Mouse (Mus musculus): ENCODE measurements around the gene Nrcam. TPM values are rescaled to one million over a fixed set of nuclear protein-coding genes. Genes with fewer than 3 reads are reported as not detected.

Nrcam gene
- polyA plus RNA-seq, 1 experiment: 0.32 TPM

DNA sequence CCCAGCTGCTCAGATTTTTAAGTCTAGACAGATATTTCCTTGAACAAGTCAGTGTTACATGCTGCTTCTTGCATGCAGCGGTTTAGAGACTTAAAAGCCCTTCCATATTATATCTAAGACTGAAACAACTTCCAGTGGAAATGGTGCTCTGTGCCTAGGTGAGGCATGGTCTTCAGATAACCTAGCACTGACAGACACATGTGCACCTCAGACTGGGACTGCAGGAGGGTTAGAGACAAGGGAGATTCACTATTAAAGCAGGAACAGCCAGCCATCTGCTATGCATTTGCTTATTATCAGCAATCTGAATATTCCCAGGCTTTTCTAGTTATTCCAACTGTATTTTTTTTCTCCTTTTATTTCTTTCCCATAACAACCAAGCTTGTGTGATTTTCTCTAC is 74.6 kb downstream of the Nrcam start:
- Histone ChIP-seq H3K27ac (ENCODE audit: control insufficient read depth, insufficient read depth, low read depth, low read length, poor library complexity) (no peak overlapping the region), H3K4me3 (replicated peaks; ENCODE audit: control insufficient read depth, low read depth, low read length) (no peak overlapping the region), H3K4me1 (ENCODE audit: control insufficient read depth, insufficient read depth, low read length) (no peaks in the 10 kb centered on the region)
- 74% methylated on average over 1 of the region's 1 CpGs for WGBS
- TF ChIP-seq POLR2A (IDR thresholded peaks at IDR 0.05; ENCODE audit: borderline replicate concordance, control insufficient read depth, low read depth, low read length) (no peak), CTCF (IDR thresholded peaks at IDR 0.05; ENCODE audit: control insufficient read depth, insufficient read depth, low read length) (no peak)

DNA sequence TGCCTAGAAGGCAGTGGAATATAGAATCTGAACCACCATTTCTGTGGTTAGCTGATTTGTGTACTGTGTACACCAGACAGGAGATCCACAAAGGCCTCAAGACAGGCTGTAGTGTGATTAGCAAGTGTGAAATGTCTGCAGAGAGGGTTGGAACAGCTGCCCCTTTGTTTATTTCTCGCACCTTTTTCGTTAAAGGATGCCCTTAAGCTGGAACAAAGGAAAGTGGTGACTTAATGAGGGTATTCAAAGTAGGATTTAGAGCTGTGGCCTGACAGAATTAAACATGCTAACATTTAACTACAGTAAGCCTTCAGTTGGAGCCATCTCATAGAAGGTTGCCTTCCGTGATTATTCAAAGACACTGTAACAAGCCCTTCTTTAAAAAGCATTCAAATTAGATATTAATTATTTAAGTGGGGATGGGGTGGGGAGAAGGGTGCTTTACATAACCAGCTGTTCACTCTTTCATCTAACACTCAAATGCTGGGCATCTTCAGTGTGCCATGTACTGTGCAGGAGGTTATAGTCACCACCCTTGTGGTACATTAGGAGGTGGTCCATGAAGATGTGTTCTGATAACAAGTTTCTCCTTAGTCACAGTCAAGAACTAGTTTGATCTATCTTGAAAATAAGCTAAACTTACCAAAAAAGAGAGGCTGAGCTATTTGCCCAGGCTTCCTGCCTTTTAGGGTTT is 75.2 kb downstream of the Nrcam start:
- TF ChIP-seq POLR2A (IDR thresholded peaks at IDR 0.05; ENCODE audit: borderline replicate concordance, control insufficient read depth, low read depth, low read length) (no peak), CTCF (IDR thresholded peaks at IDR 0.05; ENCODE audit: control insufficient read depth, insufficient read depth, low read length) (no peak)
- WGBS: 68% methylated on average over 3 of the region's 3 CpGs
- no peaks in the 10 kb centered on the region for H3K4me1 ChIP-seq (ENCODE audit: control insufficient read depth, insufficient read depth, low read length)
- H3K27ac ChIP-seq (ENCODE audit: control insufficient read depth, insufficient read depth, low read depth, low read length, poor library complexity): no peak overlapping the region
- H3K4me3 ChIP-seq (replicated peaks; ENCODE audit: control insufficient read depth, low read depth, low read length): no peak overlapping the region

- Histone ChIP-seq H3K4me1 (ENCODE audit: control insufficient read depth, insufficient read depth, low read length) (no peaks in the 10 kb centered on the region), H3K27ac (ENCODE audit: control insufficient read depth, insufficient read depth, low read depth, low read length, poor library complexity) (no peak overlapping the region), H3K4me3 (replicated peaks; ENCODE audit: control insufficient read depth, low read depth, low read length) (no peak overlapping the region)
- 78% methylated on average over 4 of the region's 4 CpGs for WGBS
- TF ChIP-seq CTCF (IDR thresholded peaks at IDR 0.05; ENCODE audit: control insufficient read depth, insufficient read depth, low read length) (no peak), POLR2A (IDR thresholded peaks at IDR 0.05; ENCODE audit: borderline replicate concordance, control insufficient read depth, low read depth, low read length) (no peak)
Observed at GRCm38 (mm10) chr12:44409786-44410185, 81.1 kb downstream of the Nrcam start.

DNA sequence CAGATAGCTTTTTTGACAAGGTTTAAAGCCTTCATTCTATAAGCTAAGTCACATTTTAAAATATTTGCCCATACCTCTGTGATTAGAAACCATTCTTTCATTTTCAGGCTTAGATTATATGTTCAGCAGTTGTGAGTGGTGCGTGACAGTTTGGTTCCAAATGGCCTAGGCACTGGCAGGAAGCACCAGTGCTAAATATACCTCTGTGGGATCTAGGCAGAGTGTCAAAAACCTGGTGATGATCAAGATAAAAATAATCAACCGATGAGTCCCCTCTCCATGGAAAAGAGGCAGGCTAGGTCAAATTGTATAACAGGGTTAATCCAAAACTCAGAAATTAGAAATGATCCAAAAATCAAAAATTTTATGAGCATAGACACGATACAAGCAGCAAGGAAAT is 82.3 kb downstream of the Nrcam start:
- Histone ChIP-seq H3K27ac (ENCODE audit: control insufficient read depth, insufficient read depth, low read depth, low read length, poor library complexity) (no peak overlapping the region), H3K4me1 (ENCODE audit: control insufficient read depth, insufficient read depth, low read length) (no peaks in the 10 kb centered on the region), H3K4me3 (replicated peaks; ENCODE audit: control insufficient read depth, low read depth, low read length) (no peak overlapping the region)
- TF ChIP-seq CTCF (IDR thresholded peaks at IDR 0.05; ENCODE audit: control insufficient read depth, insufficient read depth, low read length): no peak
- WGBS: 35% methylated on average over 3 of the region's 3 CpGs

DNA sequence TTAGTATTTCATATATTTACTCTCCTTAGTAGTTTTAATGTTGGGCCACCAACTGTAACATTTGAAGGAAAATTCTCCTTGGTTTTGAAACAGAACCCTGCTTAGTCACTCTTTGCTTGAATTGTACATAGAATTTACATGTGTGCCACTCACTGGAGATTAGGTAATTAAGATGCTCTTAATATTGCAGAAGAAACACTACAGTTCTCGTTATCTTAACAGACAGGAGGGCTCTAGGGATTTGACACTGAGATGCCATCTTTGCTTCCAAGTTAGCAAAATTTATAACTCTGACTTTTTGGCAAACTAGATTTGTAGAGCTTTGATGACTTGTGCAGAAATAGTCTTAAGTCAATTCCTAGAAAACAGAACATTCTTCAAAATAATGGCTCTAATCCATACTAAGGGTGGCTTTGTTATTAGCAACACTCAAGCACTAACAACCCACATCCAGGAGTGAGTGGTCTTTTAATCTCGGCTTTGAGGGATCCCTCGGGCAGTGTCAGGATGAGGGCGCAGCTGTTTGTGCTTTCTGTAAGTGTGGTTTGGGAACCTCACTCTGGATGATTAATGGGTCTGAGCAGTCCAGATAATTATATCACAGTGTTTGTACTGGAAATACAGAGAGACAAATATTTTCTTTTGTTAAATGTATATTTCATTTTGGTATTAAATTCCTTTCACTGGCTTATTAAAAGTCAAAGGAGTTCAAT is 93.6 kb downstream of the Nrcam start:
- WGBS: 66% methylated on average over 4 of the region's 4 CpGs
- no peak overlapping the region for H3K4me3 ChIP-seq (replicated peaks; ENCODE audit: control insufficient read depth, low read depth, low read length)
- no peak overlapping the region for H3K27ac ChIP-seq (ENCODE audit: control insufficient read depth, insufficient read depth, low read depth, low read length, poor library complexity)
- no peaks in the 10 kb centered on the region for H3K4me1 ChIP-seq (ENCODE audit: control insufficient read depth, insufficient read depth, low read length)
- TF ChIP-seq POLR2A (IDR thresholded peaks at IDR 0.05; ENCODE audit: borderline replicate concordance, control insufficient read depth, low read depth, low read length): no peak
- no peak for TF ChIP-seq CTCF (IDR thresholded peaks at IDR 0.05; ENCODE audit: control insufficient read depth, insufficient read depth, low read length)

DNA sequence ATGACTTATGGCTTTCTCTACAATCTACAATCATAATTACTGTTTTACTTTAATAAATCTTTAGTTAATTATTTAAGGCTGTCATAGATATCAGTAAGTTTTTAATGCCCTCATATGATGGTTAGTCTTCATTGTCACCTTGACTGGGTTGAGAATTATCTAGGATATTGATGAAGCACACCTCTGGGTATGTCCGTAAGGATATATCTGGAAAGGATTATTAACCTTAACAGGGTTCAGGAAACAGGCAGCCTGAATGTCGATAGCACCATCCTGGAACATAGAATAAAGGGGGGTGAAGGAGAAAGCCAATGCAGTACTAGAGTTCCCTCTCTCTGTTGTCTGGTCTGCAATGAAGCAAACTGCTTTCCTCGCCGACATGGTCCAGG is 94.2 kb downstream of the Nrcam start:
- H3K4me1 ChIP-seq (ENCODE audit: control insufficient read depth, insufficient read depth, low read length): no peaks in the 10 kb centered on the region
- 83% methylated on average over 4 of the region's 4 CpGs for WGBS
- no peak overlapping the region for H3K27ac ChIP-seq (ENCODE audit: control insufficient read depth, insufficient read depth, low read depth, low read length, poor library complexity)
- TF ChIP-seq POLR2A (IDR thresholded peaks at IDR 0.05; ENCODE audit: borderline replicate concordance, control insufficient read depth, low read depth, low read length): no peak
- no peak for TF ChIP-seq CTCF (IDR thresholded peaks at IDR 0.05; ENCODE audit: control insufficient read depth, insufficient read depth, low read length)
- H3K4me3 ChIP-seq (replicated peaks; ENCODE audit: control insufficient read depth, low read depth, low read length): no peak overlapping the region

GRCm38 (mm10) chr12:44424011-44424410 is 95.3 kb downstream of the Nrcam start:
- H3K4me3 ChIP-seq (replicated peaks; ENCODE audit: control insufficient read depth, low read depth, low read length): no peak overlapping the region
- H3K4me1 ChIP-seq (ENCODE audit: control insufficient read depth, insufficient read depth, low read length): no peaks in the 10 kb centered on the region
- no peak overlapping the region for H3K27ac ChIP-seq (ENCODE audit: control insufficient read depth, insufficient read depth, low read depth, low read length, poor library complexity)
- TF ChIP-seq POLR2A (IDR thresholded peaks at IDR 0.05; ENCODE audit: borderline replicate concordance, control insufficient read depth, low read depth, low read length): no peak
- no peak for TF ChIP-seq CTCF (IDR thresholded peaks at IDR 0.05; ENCODE audit: control insufficient read depth, insufficient read depth, low read length)
- 71% methylated on average over 3 of the region's 3 CpGs for WGBS

GRCm38 (mm10) chr12:44425040-44425439 is 96.4 kb downstream of the Nrcam start:
- Histone ChIP-seq H3K4me1 (ENCODE audit: control insufficient read depth, insufficient read depth, low read length) (no peaks in the 10 kb centered on the region), H3K4me3 (replicated peaks; ENCODE audit: control insufficient read depth, low read depth, low read length) (no peak overlapping the region), H3K27ac (ENCODE audit: control insufficient read depth, insufficient read depth, low read depth, low read length, poor library complexity) (no peak overlapping the region)
- WGBS: 17% methylated on average over 6 of the region's 6 CpGs
- TF ChIP-seq POLR2A (IDR thresholded peaks at IDR 0.05; ENCODE audit: borderline replicate concordance, control insufficient read depth, low read depth, low read length): no peak
- no peak for TF ChIP-seq CTCF (IDR thresholded peaks at IDR 0.05; ENCODE audit: control insufficient read depth, insufficient read depth, low read length)

All from bone marrow, adult 2 months (tissue).